Mouse (Mus musculus): ENCODE measurements at regions not wholly inside any gene's neighbourhood (a gene's known extent, or its start where the extent isn't known, plus 50 kb on each side); places are given as distances from the start of the nearest gene placed in this dataset.

DNA sequence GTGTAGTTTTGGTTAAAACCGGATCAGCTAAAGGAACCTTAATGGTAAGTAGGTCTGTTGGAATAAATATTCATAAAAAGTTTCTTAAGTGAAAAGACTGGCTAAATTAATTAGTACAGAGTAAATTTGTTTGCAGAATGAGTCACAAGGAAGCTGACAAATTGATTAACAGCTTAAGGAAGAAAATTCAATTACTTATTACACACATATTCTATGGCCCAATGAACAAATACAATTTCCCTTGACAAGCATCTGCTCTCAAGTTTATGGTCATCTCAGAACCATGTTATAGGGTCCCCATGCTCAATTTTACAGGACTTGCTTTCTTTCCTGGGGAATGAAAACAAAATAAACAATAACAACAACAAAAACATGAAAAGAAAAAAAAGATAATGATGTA, 231.4 kb upstream of the Frg1 start:
- Histone ChIP-seq H3K27ac (replicated peaks) (no peak overlapping the region), H3K9me3 (replicated peaks) (no peaks in the 10 kb centered on the region), H3K36me3 (no peaks in the 10 kb centered on the region), H3K27me3 (ENCODE audit: low read depth, poor library complexity, severe bottlenecking) (no peaks in the 10 kb centered on the region), H3K4me3 (no peak overlapping the region), H3K4me1 (no peaks in the 10 kb centered on the region)
- 89% methylated on average over 1 of the region's 1 CpGs for WGBS
- no peak for DNase-seq (ENCODE audit: low spot score)

DNA sequence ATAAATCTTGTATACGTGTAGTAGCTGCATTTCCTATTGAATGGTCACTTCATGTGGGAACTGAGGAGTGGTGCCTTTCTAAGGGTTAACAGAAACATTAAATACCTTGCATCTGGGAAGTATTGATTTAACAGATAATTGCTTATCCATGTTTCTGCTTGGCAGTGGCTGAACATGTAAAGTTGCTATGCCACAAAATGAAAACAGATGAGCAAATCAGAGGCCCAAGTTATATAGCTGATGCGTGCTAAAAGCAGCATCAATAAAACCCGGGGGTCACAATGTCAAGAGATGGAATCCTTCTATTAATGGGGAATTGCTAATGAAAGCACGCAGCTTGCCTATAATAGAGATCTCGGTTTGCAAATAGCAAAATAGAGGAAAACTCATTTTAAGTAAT, 227.8 kb upstream of the Frg1 start:
- WGBS, result 81% methylated on average over 5 of the region's 5 CpGs
- H3K9me3 ChIP-seq (replicated peaks), result no peaks in the 10 kb centered on the region
- DNase-seq (ENCODE audit: low spot score), result no peak

DNA sequence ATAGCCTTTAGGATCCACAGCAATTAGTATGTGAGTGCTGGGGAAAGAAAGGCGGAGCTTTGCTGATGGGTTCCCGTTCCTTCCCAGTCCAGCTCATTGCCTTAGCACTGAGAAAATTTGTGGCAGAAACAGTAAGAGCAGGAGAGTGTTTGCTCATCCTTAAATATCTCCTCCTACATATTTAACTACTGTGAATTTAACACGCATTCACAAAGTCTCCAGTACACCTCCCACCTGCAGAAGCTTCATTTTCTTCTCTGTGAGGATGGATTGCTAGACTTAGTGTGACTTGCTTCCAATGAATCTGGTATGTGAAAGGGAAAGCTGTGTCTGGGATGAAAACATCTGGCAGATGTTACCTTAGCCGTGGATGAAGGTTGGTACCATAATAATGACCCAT, 207.0 kb upstream of the Frg1 start:
- H3K36me3 ChIP-seq, result no peaks in the 10 kb centered on the region
- no peak overlapping the region for H3K4me3 ChIP-seq
- H3K4me1 ChIP-seq, result no peaks in the 10 kb centered on the region
- 86% methylated on average over 4 of the region's 4 CpGs for WGBS
- no peak overlapping the region for H3K27ac ChIP-seq (replicated peaks)
- no peaks in the 10 kb centered on the region for H3K9me3 ChIP-seq (replicated peaks)
- no peak for DNase-seq (ENCODE audit: low spot score)
- H3K27me3 ChIP-seq (ENCODE audit: low read depth, poor library complexity, severe bottlenecking), result no peaks in the 10 kb centered on the region

More for the DNA sequence above, 227.8 kb upstream of the Frg1 start:
- Histone ChIP-seq H3K27me3 (ENCODE audit: low read depth, poor library complexity, severe bottlenecking) (no peaks in the 10 kb centered on the region), H3K27ac (replicated peaks) (no peak overlapping the region), H3K4me3 (no peak overlapping the region), H3K4me1 (no peaks in the 10 kb centered on the region), H3K36me3 (no peaks in the 10 kb centered on the region)

DNA sequence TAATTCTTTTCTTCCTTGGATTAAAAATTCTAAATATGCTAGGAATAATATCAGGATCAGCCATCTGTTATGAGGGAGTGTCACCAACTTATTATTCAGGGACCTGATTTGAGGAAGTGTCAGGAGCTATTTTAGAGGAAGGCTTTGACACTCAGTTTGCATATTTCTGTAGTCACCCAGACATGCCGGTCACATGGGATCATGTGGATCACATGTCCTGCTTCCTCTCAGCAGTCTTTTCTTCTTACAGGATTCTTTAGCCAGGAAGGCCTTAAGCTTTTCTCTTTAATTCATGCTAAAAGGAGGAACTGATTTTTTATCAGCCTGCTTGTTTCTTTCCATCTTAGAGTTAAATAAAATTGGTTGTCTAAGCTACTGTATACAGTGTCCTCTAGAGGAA, 183.4 kb upstream of the Frg1 start:
- no peaks in the 10 kb centered on the region for H3K9me3 ChIP-seq (replicated peaks)
- no peaks in the 10 kb centered on the region for H3K27me3 ChIP-seq (ENCODE audit: low read depth, poor library complexity, severe bottlenecking)
- H3K4me1 ChIP-seq, result no peaks in the 10 kb centered on the region
- no peak overlapping the region for H3K27ac ChIP-seq (replicated peaks)
- WGBS, result 90% methylated on average over 1 of the region's 1 CpGs
- no peaks in the 10 kb centered on the region for H3K36me3 ChIP-seq
- no peak for DNase-seq (ENCODE audit: low spot score)
- H3K4me3 ChIP-seq, result no peak overlapping the region

DNA sequence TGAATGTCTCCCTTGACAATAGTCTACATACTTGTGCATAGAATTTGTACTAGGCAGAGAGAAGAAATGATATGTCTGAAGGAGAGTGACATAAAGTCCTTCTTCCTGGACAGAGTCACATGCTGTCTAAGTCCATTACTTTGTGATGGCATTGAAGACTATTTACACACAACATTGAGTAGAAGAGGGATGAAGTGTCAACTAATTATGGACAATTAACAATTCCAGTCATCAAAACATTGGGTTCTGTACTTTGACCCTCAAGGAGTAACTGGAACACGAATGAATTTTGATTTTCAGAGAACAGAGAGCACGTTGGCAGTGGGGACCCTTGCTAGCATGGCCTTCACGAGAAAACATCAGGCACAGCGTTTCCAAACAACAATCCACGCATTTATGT, 177.6 kb upstream of the Frg1 start:
- Histone ChIP-seq H3K36me3 (no peaks in the 10 kb centered on the region), H3K27me3 (ENCODE audit: low read depth, poor library complexity, severe bottlenecking) (no peaks in the 10 kb centered on the region), H3K9me3 (replicated peaks) (no peaks in the 10 kb centered on the region), H3K4me1 (no peaks in the 10 kb centered on the region), H3K27ac (replicated peaks) (no peak overlapping the region), H3K4me3 (no peak overlapping the region)
- WGBS, result 90% methylated on average over 5 of the region's 5 CpGs
- DNase-seq (ENCODE audit: low spot score), result no peak

DNA sequence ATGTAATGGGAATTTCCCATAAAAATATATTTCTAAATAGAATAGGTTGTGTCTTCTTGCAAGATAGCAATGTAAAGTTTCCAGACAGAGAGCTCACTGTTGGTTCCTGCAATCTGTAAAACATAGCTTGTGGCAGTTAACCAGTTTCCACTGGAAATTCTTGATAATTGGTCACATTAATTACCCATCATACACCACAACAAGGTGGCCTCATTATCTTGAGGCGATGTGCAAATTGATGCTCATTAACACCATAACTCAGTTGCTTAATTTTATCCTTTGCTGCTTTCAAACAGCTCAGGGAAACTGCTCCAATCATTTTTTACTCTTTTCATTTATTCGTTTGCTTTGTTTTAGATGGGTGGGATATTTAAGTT, 176.8 kb upstream of the Frg1 start:
- Histone ChIP-seq H3K27me3 (ENCODE audit: low read depth, poor library complexity, severe bottlenecking) (no peaks in the 10 kb centered on the region), H3K27ac (replicated peaks) (no peak overlapping the region), H3K9me3 (replicated peaks) (no peaks in the 10 kb centered on the region), H3K4me1 (no peaks in the 10 kb centered on the region), H3K4me3 (no peak overlapping the region), H3K36me3 (no peaks in the 10 kb centered on the region)
- no peak for DNase-seq (ENCODE audit: low spot score)
- 86% methylated on average over 2 of the region's 2 CpGs for WGBS

DNA sequence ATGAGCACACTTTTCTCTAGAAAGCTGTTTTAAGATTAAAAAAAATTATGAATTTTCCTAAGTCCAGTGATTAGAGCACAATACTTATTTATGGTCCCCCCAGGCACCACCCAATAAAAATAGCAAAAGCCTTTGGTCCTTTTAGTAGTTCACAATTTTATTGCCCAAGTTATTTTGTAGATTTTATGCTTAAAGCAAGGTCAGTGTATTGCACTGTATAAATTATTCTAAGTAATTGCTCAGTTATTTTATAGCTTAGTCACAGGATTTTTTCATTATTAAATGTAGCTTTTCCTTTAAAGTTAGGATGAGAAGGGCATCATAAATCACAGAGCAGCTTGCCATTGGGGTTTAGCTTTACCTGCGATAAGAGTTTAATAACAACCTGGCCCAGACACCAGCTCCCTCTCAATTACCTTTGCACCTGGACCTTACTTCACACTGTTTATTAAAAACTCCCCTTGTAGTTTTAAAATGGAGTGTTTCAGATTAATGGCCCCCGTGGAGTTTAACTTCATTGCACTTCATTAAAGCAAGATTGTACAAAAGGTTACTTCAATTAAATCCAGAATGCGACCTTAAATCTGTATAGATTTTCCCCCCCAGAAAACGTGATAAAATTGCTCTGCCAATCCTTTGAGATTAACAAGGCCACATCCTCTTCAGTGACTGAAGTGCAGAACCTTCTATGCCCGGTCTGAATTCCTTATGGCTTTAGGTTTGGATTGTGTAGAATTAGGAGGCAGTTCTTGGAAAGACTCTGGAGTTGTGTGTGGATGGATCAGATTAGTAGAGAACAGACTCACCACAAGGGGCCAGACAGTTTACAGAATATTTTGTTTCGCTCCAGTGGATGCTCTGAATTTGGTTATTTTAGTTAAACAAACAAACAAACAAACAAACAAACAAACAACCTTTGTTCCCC, 176.1 kb upstream of the Frg1 start:
- no peak overlapping the region for H3K4me3 ChIP-seq
- H3K4me1 ChIP-seq, result no peaks in the 10 kb centered on the region
- no peaks in the 10 kb centered on the region for H3K9me3 ChIP-seq (replicated peaks)
- no peak overlapping the region for H3K27ac ChIP-seq (replicated peaks)
- DNase-seq (ENCODE audit: low spot score), result no peak
- WGBS, result 81% methylated on average over 6 of the region's 6 CpGs
- H3K36me3 ChIP-seq, result no peaks in the 10 kb centered on the region
- no peaks in the 10 kb centered on the region for H3K27me3 ChIP-seq (ENCODE audit: low read depth, poor library complexity, severe bottlenecking)

DNA sequence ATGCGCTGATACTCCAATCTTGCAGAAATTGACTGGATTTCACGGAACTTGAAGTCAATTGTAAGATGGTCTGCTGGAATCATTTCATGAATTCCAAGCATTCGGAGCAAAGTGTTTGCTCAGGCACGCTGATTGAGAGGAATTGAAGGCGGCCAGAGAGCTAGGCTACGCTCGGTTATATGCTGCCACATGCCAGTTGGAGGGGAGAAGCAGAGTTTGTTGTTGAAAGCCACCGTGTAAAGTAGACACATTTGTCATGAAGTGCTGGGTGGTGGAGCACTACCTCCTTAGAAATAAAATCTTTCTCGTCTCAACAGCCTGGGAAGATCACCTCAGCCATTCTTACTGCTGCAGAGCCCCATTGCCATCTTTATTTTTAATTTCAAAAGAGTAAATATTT, 175.3 kb upstream of the Frg1 start:
- Histone ChIP-seq H3K27me3 (ENCODE audit: low read depth, poor library complexity, severe bottlenecking) (no peaks in the 10 kb centered on the region), H3K27ac (replicated peaks) (no peak overlapping the region), H3K36me3 (no peaks in the 10 kb centered on the region), H3K4me1 (no peaks in the 10 kb centered on the region), H3K4me3 (no peak overlapping the region), H3K9me3 (replicated peaks) (no peaks in the 10 kb centered on the region)
- no peak for DNase-seq (ENCODE audit: low spot score)
- 84% methylated on average over 9 of the region's 9 CpGs for WGBS

DNA sequence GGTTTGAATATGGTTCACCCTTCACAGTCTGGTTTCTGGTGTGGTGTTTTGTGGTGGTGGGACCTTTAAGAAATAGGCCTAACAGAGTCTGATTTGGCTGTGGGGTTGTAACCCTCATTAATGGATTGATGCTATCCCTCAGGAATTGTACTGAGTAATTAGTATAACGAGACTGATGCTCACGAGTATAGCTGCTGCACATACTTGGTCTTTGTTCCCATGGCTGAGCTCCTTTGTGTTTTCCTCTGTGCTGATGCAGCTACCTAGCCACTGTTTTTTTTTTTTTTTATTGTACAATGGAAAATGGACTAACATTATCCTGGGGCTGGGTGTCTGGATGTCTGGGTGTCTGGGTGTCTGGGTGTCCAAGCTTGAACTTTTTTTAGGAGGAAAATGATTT, 171.3 kb upstream of the Frg1 start:
- H3K4me3 ChIP-seq, result no peak overlapping the region
- no peaks in the 10 kb centered on the region for H3K4me1 ChIP-seq
- H3K27me3 ChIP-seq (ENCODE audit: low read depth, poor library complexity, severe bottlenecking), result no peaks in the 10 kb centered on the region
- WGBS, result 73% methylated on average over 2 of the region's 2 CpGs
- no peak for DNase-seq (ENCODE audit: low spot score)
- no peaks in the 10 kb centered on the region for H3K9me3 ChIP-seq (replicated peaks)
- no peak overlapping the region for H3K27ac ChIP-seq (replicated peaks)
- H3K36me3 ChIP-seq, result no peaks in the 10 kb centered on the region

DNA sequence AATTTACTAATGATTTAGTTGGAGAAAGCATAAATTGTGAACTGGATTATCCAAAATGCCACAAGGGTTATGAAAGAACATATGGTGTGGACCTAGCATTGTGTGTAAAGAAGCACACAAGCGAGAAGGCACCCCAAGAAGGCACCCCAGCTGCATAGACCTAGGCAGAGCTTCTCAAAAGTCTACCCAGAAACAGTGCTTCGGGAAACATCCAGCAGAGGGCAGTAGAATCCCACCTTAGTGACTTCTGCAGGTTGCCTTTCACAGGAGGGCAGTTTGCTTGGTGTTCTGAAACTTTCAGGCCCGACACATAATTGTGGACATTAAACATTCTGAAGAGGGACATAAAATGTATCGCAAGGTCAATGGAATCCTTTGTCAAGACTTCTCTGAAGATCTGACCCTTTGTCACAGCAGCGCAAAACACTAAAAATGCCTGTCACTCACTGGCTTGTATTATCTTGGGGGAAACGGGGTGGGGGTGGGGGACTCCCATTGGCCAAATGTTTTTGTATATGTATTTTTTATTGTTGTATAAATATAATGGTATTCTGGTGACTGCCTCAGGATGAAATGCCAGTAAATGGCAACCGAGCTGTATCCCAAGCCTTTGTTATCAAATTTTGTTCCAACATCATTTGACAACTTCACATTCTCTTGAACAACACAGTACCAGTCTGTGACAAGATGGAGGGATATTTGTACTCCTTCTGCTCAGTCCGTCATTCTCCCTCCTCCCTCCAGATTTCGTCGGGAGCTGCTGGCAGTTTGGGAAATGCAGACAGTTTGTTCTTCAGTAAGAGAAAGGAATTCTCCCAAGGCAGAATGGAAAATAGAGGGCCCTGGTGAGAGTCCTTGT, 156.4 kb upstream of the Frg1 start:
- Histone ChIP-seq H3K4me1 (peaks cover 14% of the 10 kb centered on the region; the same call in 1 of the 2 replicates), H3K4me3 (no peak overlapping the region), H3K27me3 (ENCODE audit: low read depth, poor library complexity, severe bottlenecking) (no peaks in the 10 kb centered on the region), H3K9me3 (replicated peaks) (no peaks in the 10 kb centered on the region), H3K27ac (replicated peaks) (0 out of 2 replicates have a peak overlapping the region, but pooled peaks have one; percentile 23), H3K36me3 (no peaks in the 10 kb centered on the region)
- DNase-seq (ENCODE audit: low spot score), result peak; percentile 80
- 51% methylated on average over 10 of the region's 10 CpGs for WGBS

DNA sequence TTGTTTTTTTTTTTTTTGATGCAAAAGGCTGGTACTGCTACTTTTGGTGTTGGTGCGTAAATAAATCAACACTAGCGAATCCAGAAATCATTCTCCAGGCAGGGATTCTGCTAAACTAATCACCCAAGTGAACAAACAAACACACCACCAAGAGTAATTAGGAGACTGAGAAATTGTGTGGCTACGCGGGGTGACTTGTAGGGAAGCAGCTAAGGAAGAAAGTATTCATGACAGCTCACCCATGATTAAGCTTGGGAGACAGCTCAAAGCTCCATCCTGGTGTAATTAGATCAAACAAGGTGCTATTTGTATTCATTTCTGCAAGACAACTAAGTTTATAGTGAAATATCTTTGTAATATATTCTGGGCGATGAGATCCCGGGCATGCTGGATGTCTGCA, 153.7 kb upstream of the Frg1 start:
- no peak overlapping the region for H3K27ac ChIP-seq (replicated peaks)
- no peak overlapping the region for H3K4me3 ChIP-seq
- no peak for DNase-seq (ENCODE audit: low spot score)
- H3K36me3 ChIP-seq, result no peaks in the 10 kb centered on the region
- no peaks in the 10 kb centered on the region for H3K9me3 ChIP-seq (replicated peaks)
- H3K27me3 ChIP-seq (ENCODE audit: low read depth, poor library complexity, severe bottlenecking), result no peaks in the 10 kb centered on the region
- WGBS, result 78% methylated on average over 6 of the region's 6 CpGs
- peaks cover 14% of the 10 kb centered on the region; the same call in 1 of the 2 replicates for H3K4me1 ChIP-seq

DNA sequence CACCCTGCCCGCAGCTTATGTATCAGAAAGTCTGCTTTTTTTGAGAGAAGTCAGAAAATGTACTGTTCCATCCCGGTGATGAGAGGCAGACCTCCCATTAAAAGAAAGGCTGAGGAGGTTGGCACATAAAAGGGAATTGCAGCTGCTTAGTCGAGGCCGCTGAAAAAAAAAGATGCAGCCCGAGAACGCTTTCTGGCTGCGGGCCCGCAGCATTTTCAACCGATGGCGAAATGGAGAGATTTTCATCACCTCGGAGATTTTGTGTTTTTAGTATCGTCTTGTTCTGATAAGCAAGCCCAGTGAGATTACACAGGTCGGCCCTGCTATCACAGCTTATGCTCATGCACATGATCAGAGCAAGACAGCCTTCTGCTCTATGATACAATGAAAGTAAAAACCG, 145.1 kb upstream of the Frg1 start:
- no peaks in the 10 kb centered on the region for H3K27me3 ChIP-seq (ENCODE audit: low read depth, poor library complexity, severe bottlenecking)
- H3K4me3 ChIP-seq, result no peak overlapping the region
- H3K4me1 ChIP-seq, result no peaks in the 10 kb centered on the region
- no peaks in the 10 kb centered on the region for H3K36me3 ChIP-seq
- no peak overlapping the region for H3K27ac ChIP-seq (replicated peaks)
- no peaks in the 10 kb centered on the region for H3K9me3 ChIP-seq (replicated peaks)
- no peak for DNase-seq (ENCODE audit: low spot score)
- WGBS, result 92% methylated on average over 14 of the region's 14 CpGs

DNA sequence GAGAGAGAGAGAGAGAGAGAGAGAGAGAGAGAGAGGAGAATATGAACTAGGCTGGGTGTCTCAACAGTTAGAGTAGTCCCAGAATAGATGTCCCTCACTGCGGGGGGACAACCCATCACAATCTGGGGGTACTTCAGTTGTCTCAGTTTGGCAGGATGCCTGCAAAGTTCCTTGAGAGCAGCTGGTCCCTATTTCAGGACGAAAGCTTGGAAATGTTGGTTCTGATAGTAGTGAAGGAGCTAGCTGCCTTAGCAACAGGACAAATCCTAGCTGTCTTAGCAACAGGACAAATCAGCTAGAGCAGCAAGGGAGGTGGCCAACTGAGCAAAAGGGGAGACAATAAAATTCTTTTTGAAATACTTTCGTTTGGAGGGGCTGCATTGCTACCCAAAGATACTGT, 139.9 kb upstream of the Frg1 start:
- Histone ChIP-seq H3K36me3 (no peaks in the 10 kb centered on the region), H3K27me3 (ENCODE audit: low read depth, poor library complexity, severe bottlenecking) (no peaks in the 10 kb centered on the region), H3K27ac (replicated peaks) (no peak overlapping the region), H3K9me3 (replicated peaks) (no peaks in the 10 kb centered on the region), H3K4me3 (no peak overlapping the region), H3K4me1 (no peaks in the 10 kb centered on the region)
- 80% methylated on average over 3 of the region's 3 CpGs for WGBS
- DNase-seq (ENCODE audit: low spot score), result no peak

Measured in midbrain, embryonic 10.5 days (tissue).